Mouse (Mus musculus): ENCODE measurements at regions not wholly inside any gene's neighbourhood (a gene's known extent, or its start where the extent isn't known, plus 50 kb on each side); places are given as distances from the start of the nearest gene placed in this dataset.

GRCm38 (mm10) chr15:74423001-74423400 lies 213.2 kb downstream of the Mroh4 start:
- TF ChIP-seq CTCF (IDR thresholded peaks at IDR 0.05; ENCODE audit: extremely low read depth, insufficient read length, insufficient replicate concordance, low read depth, low read length) = no peak
- no peak for TF ChIP-seq POLR2A (IDR thresholded peaks at IDR 0.05; ENCODE audit: low read depth, low read length)

Measured in small intestine, adult 2 months (tissue).